Mouse (Mus musculus) ES-Bruce4 (cell line): ENCODE measurements around the gene Cacna1a. TPM values are rescaled to one million over a fixed set of nuclear protein-coding genes. Genes with fewer than 3 reads are reported as not detected.

Experiments used
- H3K27ac ChIP-seq: 2 replicates; pipeline ENCODE4 v1.5.1; 2012; ENCODE audit warnings: low read length, inconsistent platforms; ENCODE audit not compliant: insufficient read depth
- H3K27me3 ChIP-seq: 2 replicates; pipeline ENCODE4 v1.6.1; 2012; ENCODE audit warnings: mild to moderate bottlenecking, low read length, inconsistent platforms; ENCODE audit not compliant: control insufficient read depth, poor library complexity, insufficient read depth, severe bottlenecking
- H3K36me3 ChIP-seq: 2 replicates; pipeline ENCODE4 v1.6.1; 2012; ENCODE audit warnings: inconsistent platforms, mild to moderate bottlenecking, low read length, moderate library complexity; ENCODE audit not compliant: control insufficient read depth, poor library complexity, insufficient read depth, severe bottlenecking
- H3K4me1 ChIP-seq: one replicate; pipeline ENCODE4 v1.8.1; 2011; ENCODE audit warnings: low read length; ENCODE audit not compliant: control insufficient read depth, insufficient read depth
- H3K4me3 ChIP-seq: 2 replicates; pipeline ENCODE4 v1.5.1; 2011; ENCODE audit warnings: low read depth, mild to moderate bottlenecking, low read length
- H3K9ac ChIP-seq: 2 replicates; pipeline ENCODE4 v1.6.1; 2012; ENCODE audit warnings: low read depth, mild to moderate bottlenecking, inconsistent platforms; ENCODE audit not compliant: poor library complexity, severe bottlenecking
- H3K9me3 ChIP-seq: replicated peaks from 2 replicates; pipeline ENCODE4 v1.6.1; 2012; ENCODE audit warnings: mild to moderate bottlenecking, low read length, inconsistent platforms; ENCODE audit not compliant: control insufficient read depth, poor library complexity, insufficient read depth, severe bottlenecking
- CTCF ChIP-seq: IDR thresholded peaks from one replicate; pipeline ENCODE4 v1.8.1; 2011; ENCODE audit warnings: low read depth, low read length
- EP300 ChIP-seq: IDR thresholded peaks from 2 replicates; pipeline ENCODE4 v1.6.1; 2011; ENCODE audit warnings: low read depth, low read length; ENCODE audit not compliant: insufficient read depth
- POLR2A ChIP-seq: IDR thresholded peaks from one replicate; pipeline ENCODE4 v1.8.1; 2011; ENCODE audit warnings: low read length; ENCODE audit not compliant: insufficient read depth
- polyA plus RNA-seq: library from polyadenylated mRNA; stranded (reverse); fragments of >200 nt; gene quantifications from 2 replicates; pipeline ENCODE4 v1.2.4, GENCODE M21; 2011; ENCODE audit warnings: low read depth; ENCODE audit not compliant: missing spikeins, insufficient read depth, insufficient read length

The Cacna1a gene
- polyA plus RNA-seq, 1 experiment, result 24.0 TPM

DNA sequence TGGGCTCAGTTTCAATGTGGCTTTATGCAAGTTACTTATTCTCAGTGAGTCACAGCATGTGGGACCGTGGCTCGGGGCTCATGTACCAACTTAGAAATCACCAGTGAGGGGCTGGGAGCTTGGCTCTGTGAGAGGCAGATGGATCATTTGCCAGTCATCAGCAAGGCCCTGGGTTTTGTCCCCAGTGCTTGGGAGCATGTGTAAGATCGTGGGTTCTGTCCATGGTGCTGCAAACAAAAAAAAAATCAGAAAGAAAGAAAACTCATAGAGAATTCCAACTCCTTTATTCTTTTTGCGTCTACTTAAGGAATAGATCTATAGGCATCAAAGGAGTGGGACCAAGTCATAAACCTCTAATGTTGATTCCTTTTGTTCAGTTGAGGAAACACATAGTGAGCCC, 80.8 kb downstream of the Cacna1a start:
- H3K36me3 ChIP-seq, result no peaks in the 10 kb centered on the region
- H3K27ac ChIP-seq, result no peak overlapping the region
- H3K27me3 ChIP-seq, result no peaks in the 10 kb centered on the region
- H3K4me3 ChIP-seq, result no peak overlapping the region
- no peaks in the 10 kb centered on the region for H3K9me3 ChIP-seq
- H3K9ac ChIP-seq, result no peak overlapping the region
- H3K4me1 ChIP-seq, result no peaks in the 10 kb centered on the region
- TF ChIP-seq EP300, result no peak

GRCm38 (mm10) chr8:84471271-84471995, 83.2 kb downstream of the Cacna1a start:
- Histone ChIP-seq H3K9ac (no peak overlapping the region), H3K36me3 (no peaks in the 10 kb centered on the region), H3K4me3 (no peak overlapping the region), H3K4me1 (no peaks in the 10 kb centered on the region), H3K27me3 (no peaks in the 10 kb centered on the region), H3K27ac (no peak overlapping the region), H3K9me3 (no peaks in the 10 kb centered on the region)
- TF ChIP-seq CTCF, result no peak
- TF ChIP-seq EP300, result no peak
- TF ChIP-seq POLR2A, result no peak

GRCm38 (mm10) chr8:84474456-84474855, 86.2 kb downstream of the Cacna1a start:
- TF ChIP-seq POLR2A (no peak), CTCF (peak; percentile 35)
- no peaks in the 10 kb centered on the region for H3K27me3 ChIP-seq
- H3K9ac ChIP-seq, result no peak overlapping the region
- H3K27ac ChIP-seq, result no peak overlapping the region
- H3K4me1 ChIP-seq, result no peaks in the 10 kb centered on the region
- no peaks in the 10 kb centered on the region for H3K9me3 ChIP-seq
- no peak overlapping the region for H3K4me3 ChIP-seq
- H3K36me3 ChIP-seq, result no peaks in the 10 kb centered on the region

GRCm38 (mm10) chr8:84477341-84477740, 89.1 kb downstream of the Cacna1a start:
- H3K4me1 ChIP-seq, result no peaks in the 10 kb centered on the region
- H3K27ac ChIP-seq, result no peak overlapping the region
- H3K9me3 ChIP-seq, result no peaks in the 10 kb centered on the region
- H3K4me3 ChIP-seq, result no peak overlapping the region
- no peaks in the 10 kb centered on the region for H3K27me3 ChIP-seq
- H3K36me3 ChIP-seq, result no peaks in the 10 kb centered on the region
- TF ChIP-seq EP300 (no peak), POLR2A (no peak), CTCF (no peak)
- no peak overlapping the region for H3K9ac ChIP-seq

DNA sequence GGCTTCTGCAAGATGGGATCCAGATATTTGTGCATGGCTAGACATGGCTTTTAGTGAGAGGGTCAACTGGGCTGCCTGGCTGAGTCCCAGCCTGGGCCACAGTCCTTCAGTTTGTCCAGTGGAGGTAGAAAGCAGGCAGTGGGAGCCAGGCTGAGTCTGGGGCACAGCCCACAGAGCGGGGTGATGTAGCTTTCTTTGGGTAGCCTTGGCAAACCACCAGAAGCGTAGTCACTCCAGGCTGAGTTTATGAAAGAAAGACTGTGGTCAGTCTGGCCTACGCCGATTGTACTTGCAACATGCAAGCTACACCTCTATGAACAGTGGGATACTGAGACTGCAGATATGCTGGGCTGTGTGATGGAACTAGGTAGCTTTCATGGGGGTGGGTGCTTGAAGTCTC, 94.8 kb downstream of the Cacna1a start:
- TF ChIP-seq CTCF (no peak), EP300 (no peak), POLR2A (no peak)

DNA sequence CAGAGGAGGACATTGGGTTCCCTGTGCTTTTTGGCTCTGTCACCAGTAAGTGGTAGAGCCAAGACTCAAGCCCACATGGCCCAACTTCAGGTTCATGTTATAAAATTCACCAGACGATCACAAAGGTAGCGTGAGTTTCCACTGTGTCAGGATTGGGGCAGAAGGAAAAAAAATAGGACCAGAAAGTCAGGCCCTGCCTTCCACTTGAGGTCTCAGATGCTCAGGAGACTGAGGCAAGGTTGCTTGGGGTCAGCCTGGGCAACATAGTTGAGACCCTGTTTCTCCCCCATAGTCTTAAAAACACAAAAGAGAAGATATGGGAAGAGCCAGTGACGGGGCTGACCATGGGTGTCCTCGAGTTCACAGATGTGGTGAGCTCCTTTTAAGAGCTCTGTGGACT, 97.1 kb downstream of the Cacna1a start:
- H3K9me3 ChIP-seq, result no peaks in the 10 kb centered on the region
- no peak for TF ChIP-seq CTCF
- no peak for TF ChIP-seq POLR2A
- TF ChIP-seq EP300, result no peak
- no peak overlapping the region for H3K4me3 ChIP-seq
- no peaks in the 10 kb centered on the region for H3K36me3 ChIP-seq
- no peaks in the 10 kb centered on the region for H3K4me1 ChIP-seq
- H3K27ac ChIP-seq, result no peak overlapping the region
- no peak overlapping the region for H3K9ac ChIP-seq
- no peaks in the 10 kb centered on the region for H3K27me3 ChIP-seq

More for the DNA sequence above, 94.8 kb downstream of the Cacna1a start:
- Histone ChIP-seq H3K27me3 (no peaks in the 10 kb centered on the region), H3K9me3 (no peaks in the 10 kb centered on the region), H3K4me1 (no peaks in the 10 kb centered on the region), H3K4me3 (no peak overlapping the region), H3K9ac (no peak overlapping the region), H3K27ac (no peak overlapping the region), H3K36me3 (no peaks in the 10 kb centered on the region)
